Mouse (Mus musculus) thymus, postnatal 14 days (tissue): ENCODE measurements at regions not wholly inside any gene's neighbourhood (a gene's known extent, or its start where the extent isn't known, plus 50 kb on each side); places are given as distances from the start of the nearest gene placed in this dataset.

Experiments
- DNase-seq: peaks from one replicate; pipeline ENCODE4 v3.0.0; 2021

- no peak for DNase-seq
These were observed 649.9 kb downstream of the Efnb2 start for GRCm38 (mm10) chr8:8011151-8011550.

GRCm38 (mm10) chr8:7994905-7995304 lies 666.1 kb downstream of the Efnb2 start:
- DNase-seq = no peak

GRCm38 (mm10) chr8:7988820-7989219 lies 672.2 kb downstream of the Efnb2 start:
- no peak for DNase-seq

GRCm38 (mm10) chr8:7977020-7977419 lies 684.0 kb downstream of the Efnb2 start:
- DNase-seq = no peak

GRCm38 (mm10) chr8:7973791-7974190 lies 687.3 kb downstream of the Efnb2 start:
- no peak for DNase-seq

GRCm38 (mm10) chr8:7964276-7964675 lies 696.8 kb downstream of the Efnb2 start:
- DNase-seq = no peak

GRCm38 (mm10) chr8:7956745-7957144 lies 704.3 kb downstream of the Efnb2 start:
- no peak for DNase-seq

GRCm38 (mm10) chr8:7954851-7955250 lies 706.2 kb downstream of the Efnb2 start:
- no peak for DNase-seq

- DNase-seq = no peak
These were observed 714.9 kb downstream of the Efnb2 start for GRCm38 (mm10) chr8:7945966-7946775.

- no peak for DNase-seq
These were observed 724.4 kb downstream of the Efnb2 start for GRCm38 (mm10) chr8:7936596-7936995.

GRCm38 (mm10) chr8:7919416-7919815 lies 741.6 kb downstream of the Efnb2 start:
- no peak for DNase-seq

GRCm38 (mm10) chr8:7894338-7894737 lies 766.7 kb downstream of the Efnb2 start:
- no peak for DNase-seq

GRCm38 (mm10) chr8:7853169-7853568 lies 807.9 kb downstream of the Efnb2 start:
- DNase-seq = no peak

GRCm38 (mm10) chr8:7850573-7850972 lies 810.5 kb downstream of the Efnb2 start:
- no peak for DNase-seq

- DNase-seq = no peak
These were observed 829.1 kb downstream of the Efnb2 start for GRCm38 (mm10) chr8:7831948-7832347.

GRCm38 (mm10) chr8:7827811-7828210 lies 833.2 kb downstream of the Efnb2 start:
- no peak for DNase-seq

GRCm38 (mm10) chr8:7808395-7808794 lies 852.6 kb downstream of the Efnb2 start:
- no peak for DNase-seq

- no peak for DNase-seq
These were observed 861.8 kb downstream of the Efnb2 start for GRCm38 (mm10) chr8:7799221-7799620.

- DNase-seq = no peak
These were observed 864.9 kb downstream of the Efnb2 start for GRCm38 (mm10) chr8:7796156-7796555.

GRCm38 (mm10) chr8:7763820-7764219 lies 897.2 kb downstream of the Efnb2 start:
- DNase-seq = no peak

GRCm38 (mm10) chr8:7760987-7761386 lies 900.1 kb downstream of the Efnb2 start:
- DNase-seq = no peak

GRCm38 (mm10) chr8:7732726-7733125 lies 928.3 kb downstream of the Efnb2 start:
- DNase-seq = no peak

- DNase-seq = no peak
These were observed 939.2 kb downstream of the Efnb2 start for GRCm38 (mm10) chr8:7721880-7722279.

GRCm38 (mm10) chr8:7718898-7719696 lies 941.9 kb downstream of the Efnb2 start:
- DNase-seq = no peak
